Mouse (Mus musculus) limb, embryonic 13.5 days (tissue): Measurements from ENCODE around the gene Nfib. TPM values are rescaled to one million over a fixed set of nuclear protein-coding genes. Genes with fewer than 3 reads are reported as not detected.

Experiments
- ATAC-seq: fragments of 200-750 bp; cut with Nextera tagmentation; 2 replicates; pipeline ENCODE4 v1.8.0; 2017; ENCODE audit warnings: low read depth, moderate number of reproducible peaks, moderate TSS enrichment; ENCODE audit not compliant: low FRiP score
- H3K27ac ChIP-seq: fragments of 300-500 bp; sonication (generic); 2 replicates; pipeline ENCODE4 v1.5.1; 2015; ENCODE audit warnings: inconsistent platforms, mild to moderate bottlenecking, moderate library complexity
- H3K27me3 ChIP-seq: fragments of 300-500 bp; sonication (generic); 2 replicates; pipeline ENCODE4 v1.6.1; 2015; ENCODE audit warnings: mild to moderate bottlenecking, inconsistent platforms
- H3K36me3 ChIP-seq: fragments of 300-500 bp; sonication (generic); 2 replicates; pipeline ENCODE4 v1.6.1; 2015; ENCODE audit warnings: inconsistent platforms, mild to moderate bottlenecking, moderate library complexity
- H3K4me1 ChIP-seq: fragments of 300-500 bp; sonication (generic); 2 replicates; pipeline ENCODE4 v1.6.1; 2015; ENCODE audit warnings: inconsistent platforms
- H3K4me2 ChIP-seq: fragments of 300-500 bp; sonication (generic); replicated peaks from 2 replicates; pipeline ENCODE4 v1.6.1; 2015; ENCODE audit warnings: inconsistent platforms, mild to moderate bottlenecking, moderate library complexity
- H3K4me3 ChIP-seq: fragments of 300-500 bp; sonication (generic); 2 replicates; pipeline ENCODE4 v1.5.1; 2015; ENCODE audit warnings: moderate library complexity, mild to moderate bottlenecking, inconsistent platforms
- H3K9ac ChIP-seq: fragments of 300-500 bp; sonication (generic); 2 replicates; pipeline ENCODE4 v1.6.1; 2015; ENCODE audit warnings: mild to moderate bottlenecking, inconsistent platforms
- H3K9me3 ChIP-seq: fragments of 300-500 bp; sonication (generic); 2 replicates; pipeline ENCODE4 v1.6.1; 2016; ENCODE audit warnings: inconsistent platforms
- WGBS: fragments of 180-500 bp; shearing (Covaris S2); methylation state at CpG from one replicate; pipeline ENCODE4 v1.1.7; 2015; 5-methylcytosine and 5-hydroxymethylcytosine counted together
- polyA plus RNA-seq: library from polyadenylated mRNA; unstranded; fragments of >200 nt; fragmentation: Nextera tagmentation; extraction: Ambion mirVana; gene quantifications from 2 replicates; pipeline ENCODE4 v1.2.1, GENCODE M21; 2015

The Nfib gene
- polyA plus RNA-seq, 1 experiment from 2014 or later: 121 TPM

GRCm38 (mm10) chr4:82684088-82684715, 21.3 kb downstream of the Nfib start:
- H3K27me3 ChIP-seq: no peaks in the 10 kb centered on the region
- no peak for ATAC-seq
- H3K4me2 ChIP-seq: no peak overlapping the region
- peaks cover 19% of the 10 kb centered on the region; the same call in 1 of the 2 replicates for H3K4me1 ChIP-seq
- 77% methylated on average over 12 of the region's 12 CpGs for WGBS
- H3K36me3 ChIP-seq: no peaks in the 10 kb centered on the region
- no peak overlapping the region for H3K4me3 ChIP-seq
- H3K27ac ChIP-seq: no peak overlapping the region
- H3K9ac ChIP-seq: no peak overlapping the region
- no peaks in the 10 kb centered on the region for H3K9me3 ChIP-seq

- no peak for ATAC-seq
- no peak overlapping the region for H3K9ac ChIP-seq
- H3K4me1 ChIP-seq: peaks cover 19% of the 10 kb centered on the region; the same call in 1 of the 2 replicates
- no peak overlapping the region for H3K4me2 ChIP-seq
- no peaks in the 10 kb centered on the region for H3K36me3 ChIP-seq
- 93% methylated on average over 6 of the region's 6 CpGs for WGBS
- no peaks in the 10 kb centered on the region for H3K27me3 ChIP-seq
- H3K9me3 ChIP-seq: no peaks in the 10 kb centered on the region
- no peak overlapping the region for H3K4me3 ChIP-seq
- H3K27ac ChIP-seq: no peak overlapping the region
Observed at GRCm38 (mm10) chr4:82683583-82683982, 22.0 kb downstream of the Nfib start.

DNA sequence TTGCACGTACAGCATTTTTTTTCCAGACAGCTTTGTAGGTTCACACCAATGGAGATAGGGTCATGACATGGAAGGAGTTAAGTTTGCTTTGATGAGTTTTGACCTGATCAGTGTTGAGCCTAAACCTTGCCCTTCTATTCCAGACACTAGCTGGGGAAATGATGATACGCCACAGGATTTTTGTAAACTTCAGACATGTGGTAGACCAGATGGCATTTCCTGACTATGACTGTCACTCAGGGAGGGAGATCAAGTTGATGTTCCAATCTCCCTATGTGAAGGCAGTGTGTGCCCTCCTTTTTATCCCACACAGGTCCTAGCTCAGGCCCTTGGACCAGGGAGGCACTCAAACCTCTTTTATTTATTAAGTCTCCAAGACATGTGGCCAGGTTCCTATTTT, 29.4 kb downstream of the Nfib start:
- Histone ChIP-seq H3K27me3 (no peaks in the 10 kb centered on the region), H3K27ac (no peak overlapping the region), H3K36me3 (no peaks in the 10 kb centered on the region), H3K9me3 (no peaks in the 10 kb centered on the region), H3K4me2 (no peak overlapping the region), H3K4me1 (peaks cover 11% of the 10 kb centered on the region; the same call in 1 of the 2 replicates), H3K9ac (no peak overlapping the region), H3K4me3 (no peak overlapping the region)
- 92% methylated on average over 2 of the region's 2 CpGs for WGBS
- ATAC-seq: no peak

DNA sequence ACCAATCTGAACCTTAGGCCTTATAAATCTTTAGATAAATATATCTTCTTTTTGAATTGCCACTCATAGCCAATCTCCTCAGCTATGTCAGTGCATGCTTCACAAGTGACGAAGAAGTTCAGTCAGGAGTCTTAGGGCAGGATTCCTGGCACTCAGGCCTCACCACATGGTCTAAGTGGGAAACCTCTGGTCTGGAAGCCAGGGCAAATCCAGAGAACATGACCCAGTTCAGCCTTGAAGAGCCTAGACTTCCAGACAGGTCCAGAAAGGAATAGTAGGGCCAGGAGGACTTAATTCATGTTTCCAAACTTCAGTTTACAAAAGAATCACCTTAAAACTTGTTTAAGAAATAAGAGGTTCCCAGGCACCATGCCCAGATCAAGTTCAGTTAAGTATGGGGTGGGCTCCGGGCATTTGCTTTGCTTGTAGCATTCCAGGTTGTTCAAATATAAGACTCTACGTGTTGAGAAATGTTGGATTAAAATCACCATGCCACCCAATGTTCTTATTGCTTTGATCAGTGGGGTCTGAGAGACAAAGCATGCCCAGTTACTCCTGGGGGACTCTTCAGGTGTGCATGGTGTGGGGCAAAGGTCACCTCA, 38.2 kb downstream of the Nfib start:
- H3K4me3 ChIP-seq: no peak overlapping the region
- 81% methylated on average over 3 of the region's 3 CpGs for WGBS
- H3K9ac ChIP-seq: no peak overlapping the region
- H3K4me2 ChIP-seq: no peak overlapping the region
- peaks cover 4% of the 10 kb centered on the region; the same call in 1 of the 2 replicates for H3K4me1 ChIP-seq
- no peaks in the 10 kb centered on the region for H3K27me3 ChIP-seq
- no peaks in the 10 kb centered on the region for H3K9me3 ChIP-seq
- H3K36me3 ChIP-seq: no peaks in the 10 kb centered on the region
- ATAC-seq: no peak
- no peak overlapping the region for H3K27ac ChIP-seq

- no peaks in the 10 kb centered on the region for H3K27me3 ChIP-seq
- no peak overlapping the region for H3K4me3 ChIP-seq
- no peaks in the 10 kb centered on the region for H3K9me3 ChIP-seq
- H3K4me1 ChIP-seq: peaks cover 9% of the 10 kb centered on the region; the same call in 1 of the 2 replicates
- H3K9ac ChIP-seq: no peak overlapping the region
- no peak overlapping the region for H3K4me2 ChIP-seq
- H3K27ac ChIP-seq: no peak overlapping the region
- ATAC-seq: no peak
- no peaks in the 10 kb centered on the region for H3K36me3 ChIP-seq
- 86% methylated on average over 7 of the region's 7 CpGs for WGBS
Observed at GRCm38 (mm10) chr4:82664436-82664835, 41.1 kb downstream of the Nfib start.

GRCm38 (mm10) chr4:82663749-82664381, 41.7 kb downstream of the Nfib start:
- WGBS: 73% methylated on average over 6 of the region's 6 CpGs
- Histone ChIP-seq H3K4me2 (no peak overlapping the region), H3K27me3 (no peaks in the 10 kb centered on the region), H3K27ac (no peak overlapping the region; the same call in 1 of the 2 replicates), H3K4me1 (peaks cover 9% of the 10 kb centered on the region; the same call in 1 of the 2 replicates), H3K9me3 (no peaks in the 10 kb centered on the region), H3K4me3 (no peak overlapping the region), H3K36me3 (no peaks in the 10 kb centered on the region), H3K9ac (no peak overlapping the region)
- ATAC-seq: 0 out of 2 replicates have a peak, but pooled peaks have one; percentile 40

GRCm38 (mm10) chr4:82662626-82663025, 42.9 kb downstream of the Nfib start:
- Histone ChIP-seq H3K36me3 (no peaks in the 10 kb centered on the region), H3K27me3 (no peaks in the 10 kb centered on the region), H3K9ac (no peak overlapping the region), H3K27ac (no peak overlapping the region), H3K4me1 (peaks cover 9% of the 10 kb centered on the region; the same call in 1 of the 2 replicates), H3K4me2 (no peak overlapping the region), H3K9me3 (no peaks in the 10 kb centered on the region), H3K4me3 (no peak overlapping the region)
- WGBS: 81% methylated on average over 3 of the region's 3 CpGs
- ATAC-seq: no peak

GRCm38 (mm10) chr4:82662222-82662621, 43.3 kb downstream of the Nfib start:
- WGBS: 32% methylated on average over 9 of the region's 9 CpGs
- no peak overlapping the region for H3K4me3 ChIP-seq
- ATAC-seq: no peak
- H3K9me3 ChIP-seq: no peaks in the 10 kb centered on the region
- H3K9ac ChIP-seq: no peak overlapping the region
- H3K27ac ChIP-seq: no peak overlapping the region
- no peaks in the 10 kb centered on the region for H3K36me3 ChIP-seq
- H3K4me2 ChIP-seq: no peak overlapping the region
- H3K4me1 ChIP-seq: peaks cover 9% of the 10 kb centered on the region; the same call in 1 of the 2 replicates
- H3K27me3 ChIP-seq: no peaks in the 10 kb centered on the region

- no peaks in the 10 kb centered on the region for H3K36me3 ChIP-seq
- WGBS: 84% methylated on average over 7 of the region's 7 CpGs
- peaks cover 9% of the 10 kb centered on the region; the same call in 1 of the 2 replicates for H3K4me1 ChIP-seq
Observed at GRCm38 (mm10) chr4:82661215-82661614, 44.3 kb downstream of the Nfib start.

GRCm38 (mm10) chr4:82645679-82646078, 59.9 kb downstream of the Nfib start:
- Histone ChIP-seq H3K27me3 (no peaks in the 10 kb centered on the region), H3K27ac (no peak overlapping the region), H3K4me1 (peaks cover 6% of the 10 kb centered on the region), H3K4me2 (no peak overlapping the region), H3K4me3 (no peak overlapping the region), H3K36me3 (no peaks in the 10 kb centered on the region), H3K9me3 (no peaks in the 10 kb centered on the region), H3K9ac (no peak overlapping the region)
- WGBS: 77% methylated on average over 5 of the region's 5 CpGs
- no peak for ATAC-seq

More at GRCm38 (mm10) chr4:82661215-82661614, 44.3 kb downstream of the Nfib start:
- no peak overlapping the region for H3K4me3 ChIP-seq
- H3K4me2 ChIP-seq: no peak overlapping the region
- H3K27ac ChIP-seq: no peak overlapping the region
- no peaks in the 10 kb centered on the region for H3K27me3 ChIP-seq
- ATAC-seq: no peak
- no peaks in the 10 kb centered on the region for H3K9me3 ChIP-seq
- no peak overlapping the region for H3K9ac ChIP-seq

GRCm38 (mm10) chr4:82644797-82645196, 60.8 kb downstream of the Nfib start:
- Histone ChIP-seq H3K4me2 (no peak overlapping the region), H3K4me1 (peaks cover 6% of the 10 kb centered on the region), H3K9me3 (no peaks in the 10 kb centered on the region), H3K27me3 (no peaks in the 10 kb centered on the region), H3K36me3 (no peaks in the 10 kb centered on the region), H3K9ac (no peak overlapping the region), H3K27ac (peak overlapping the region; percentile 28), H3K4me3 (no peak overlapping the region)
- ATAC-seq: peak; percentile 81
- WGBS: 63% methylated on average over 9 of the region's 9 CpGs

DNA sequence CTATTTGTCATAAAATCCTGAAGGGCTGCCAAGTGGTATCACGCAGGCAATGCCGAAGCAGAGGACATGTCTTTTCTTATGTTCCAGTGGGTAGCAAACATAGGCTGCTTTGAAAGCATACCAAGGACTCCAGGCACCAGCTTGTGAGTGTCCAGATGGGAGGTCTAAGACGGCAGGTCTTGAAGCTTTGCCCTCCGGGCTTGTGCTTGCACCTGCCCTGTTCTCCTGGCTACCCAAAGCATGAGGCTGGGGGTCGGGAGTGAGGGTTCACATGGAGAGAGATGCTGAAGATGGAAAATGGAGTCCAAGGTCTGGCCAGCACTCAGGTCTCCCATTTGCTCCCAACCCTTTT, 61.8 kb downstream of the Nfib start:
- 86% methylated on average over 5 of the region's 5 CpGs for WGBS

More for the DNA sequence above, 61.8 kb downstream of the Nfib start:
- Histone ChIP-seq H3K9ac (no peak overlapping the region), H3K4me2 (no peak overlapping the region), H3K4me3 (no peak overlapping the region), H3K27ac (no peak overlapping the region), H3K36me3 (no peaks in the 10 kb centered on the region), H3K27me3 (no peaks in the 10 kb centered on the region), H3K9me3 (no peaks in the 10 kb centered on the region), H3K4me1 (peaks cover 6% of the 10 kb centered on the region)
- no peak for ATAC-seq
